In the genomic region with DNA sequence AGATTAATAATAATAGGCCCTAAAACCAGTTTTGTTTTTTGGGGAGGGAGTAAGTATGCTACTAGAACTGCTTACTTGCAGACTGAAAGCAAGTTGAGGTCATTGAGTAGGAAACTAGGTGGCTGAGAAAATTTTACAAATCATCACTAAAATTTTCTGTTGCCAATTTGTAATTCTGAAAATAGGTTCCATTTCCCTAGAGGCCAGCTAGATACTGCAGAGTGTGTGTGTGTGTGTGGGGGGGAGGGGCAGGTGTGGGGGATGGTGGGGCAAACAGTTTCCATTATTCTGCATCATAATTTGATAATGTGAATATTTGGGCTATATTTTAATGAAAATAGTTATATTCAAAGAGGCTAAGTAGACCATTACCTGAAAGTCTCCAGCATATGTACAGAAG, we compare ENCODE assay signal across 17 mouse cellular contexts.
A peak's percentile ranks its signal among the peaks of the same experiment; 100 is the strongest.
DNase-seq lines count a peak whose midpoint lies in the region; ATAC-seq and TF ChIP-seq lines count a peak whose summit lies in the region.
"Had no signal": no experiment of that assay in that cellular context is flagged by ENCODE, and none has a peak within 500 bp of the region (broad histone marks: within the 10 kb centered on the region; RNA-seq: fewer than 3 reads in every experiment).

No protein-coding gene starts in this region.

- ATAC-seq in hindbrain, postnatal 0 days: no peak
- peak; percentile 36; the same call in 1 of the 2 replicates for ATAC-seq in midbrain, embryonic 11.5 days (ENCODE audit: low FRiP score)
- no peak for ATAC-seq in midbrain, embryonic 15.5 days (replicated peaks)
- ATAC-seq: inflammation-experienced regulatory T-cells, adult 6 months had no signal

- no peak overlapping the region for H3K4me2 ChIP-seq in hindbrain, postnatal 0 days (ENCODE audit: low read depth, low read length)
- no peak overlapping the region for H3K4me2 ChIP-seq in midbrain, embryonic 11.5 days
- no peak overlapping the region for H3K4me2 ChIP-seq in midbrain, embryonic 15.5 days
- H3K4me2 ChIP-seq: embryonic facial prominence, embryonic 15.5 days; heart, embryonic 12.5 days; hindbrain, embryonic 14.5 days had no signal

- peaks cover 29% of the 10 kb centered on the region for H3K4me1 ChIP-seq in hindbrain, embryonic 10.5 days (replicated peaks)
- 0 out of 2 replicates have a peak, but pooled peaks cover 3% of the 10 kb centered on the region for H3K4me1 ChIP-seq in hindbrain, postnatal 0 days (ENCODE audit: insufficient read depth, low read length)
- H3K4me1 ChIP-seq in midbrain, embryonic 11.5 days (ENCODE audit: control insufficient read depth, insufficient read depth, low read length): peaks cover 11% of the 10 kb centered on the region; the same call in 1 of the 2 replicates
- peaks cover 4% of the 10 kb centered on the region for H3K4me1 ChIP-seq in midbrain, embryonic 15.5 days
- H3K4me1 ChIP-seq: embryonic facial prominence, embryonic 15.5 days; heart, embryonic 12.5 days had no signal

- TF ChIP-seq POLR2A in brain, embryonic 14.5 days (IDR thresholded peaks at IDR 0.05; ENCODE audit: borderline replicate concordance, extremely low read depth, insufficient read depth, insufficient read length, poor library complexity, severe bottlenecking): no peak

- H3K9me3 ChIP-seq in hindbrain, embryonic 10.5 days: no peaks in the 10 kb centered on the region
- no peaks in the 10 kb centered on the region for H3K9me3 ChIP-seq in hindbrain, postnatal 0 days (ENCODE audit: low read length)
- no peaks in the 10 kb centered on the region for H3K9me3 ChIP-seq in midbrain, embryonic 11.5 days (ENCODE audit: control insufficient read depth, low read length)
- H3K9me3 ChIP-seq in midbrain, embryonic 15.5 days: no peaks in the 10 kb centered on the region
- H3K9me3 ChIP-seq: embryonic facial prominence, embryonic 15.5 days; heart, embryonic 12.5 days had no signal

- no peaks in the 10 kb centered on the region for H3K27me3 ChIP-seq in hindbrain, embryonic 10.5 days (ENCODE audit: insufficient read depth, poor library complexity, severe bottlenecking)
- no peaks in the 10 kb centered on the region for H3K27me3 ChIP-seq in hindbrain, postnatal 0 days (ENCODE audit: insufficient read depth, low read length)
- H3K27me3 ChIP-seq in midbrain, embryonic 11.5 days (ENCODE audit: control insufficient read depth, insufficient read depth, low read length): no peaks in the 10 kb centered on the region
- H3K27me3 ChIP-seq in midbrain, embryonic 15.5 days (replicated peaks): no peaks in the 10 kb centered on the region
- H3K27me3 ChIP-seq: embryonic facial prominence, embryonic 15.5 days; heart, embryonic 12.5 days had no signal

- no peak overlapping the region for H3K4me3 ChIP-seq in hindbrain, embryonic 10.5 days
- no peak overlapping the region for H3K4me3 ChIP-seq in hindbrain, postnatal 0 days (ENCODE audit: low read length)
- no peak overlapping the region for H3K4me3 ChIP-seq in midbrain, embryonic 11.5 days (ENCODE audit: low read depth, low read length)
- H3K4me3 ChIP-seq in midbrain, embryonic 15.5 days: no peak overlapping the region
- H3K4me3 ChIP-seq: embryonic facial prominence, embryonic 15.5 days; erythroblast, embryonic 14.5 days; gastrocnemius, adult 2 months; heart, embryonic 12.5 days had no signal

- TF ChIP-seq CTCF in hindbrain, postnatal 0 days (IDR thresholded peaks at IDR 0.05; ENCODE audit: low read depth): no peak
- no peak for TF ChIP-seq CTCF in brain, embryonic 14.5 days (IDR thresholded peaks at IDR 0.05; ENCODE audit: borderline replicate concordance, extremely low read depth, insufficient read depth, insufficient read length)

- DNase-seq in hindbrain, embryonic 10.5 days (ENCODE audit: low spot score): no peak
- DNase-seq in hindbrain, postnatal 0 days (ENCODE audit: low spot score): no peak
- peak; percentile 85 for DNase-seq in midbrain, embryonic 11.5 days (ENCODE audit: low spot score, missing footprints)
- peak; percentile 2 for DNase-seq in brain, embryonic 14.5 days (ENCODE audit: low read depth)
- no peak for DNase-seq in right cerebral cortex, adult 2 months (ENCODE audit: low spot score in 2 of 2)
- DNase-seq: adrenal gland, adult 2 months; adrenal gland, postnatal 25 days; cerebellum, adult 2 months; cerebellum, postnatal 10 days; gastrocnemius, adult 2 months; gastrocnemius, postnatal 25 days had no signal

- H3K27ac ChIP-seq in hindbrain, embryonic 10.5 days: peak overlapping the region; percentile 31
- H3K27ac ChIP-seq in hindbrain, postnatal 0 days: no peak overlapping the region
- 0 out of 2 replicates have a peak overlapping the region, but pooled peaks have one; percentile 9 for H3K27ac ChIP-seq in midbrain, embryonic 11.5 days (ENCODE audit: low read depth, low read length)
- H3K27ac ChIP-seq in midbrain, embryonic 15.5 days: no peak overlapping the region
- H3K27ac ChIP-seq: embryonic facial prominence, embryonic 15.5 days; gastrocnemius, adult 2 months had no signal

- H3K36me3 ChIP-seq in hindbrain, embryonic 10.5 days: no peaks in the 10 kb centered on the region
- H3K36me3 ChIP-seq in hindbrain, postnatal 0 days (ENCODE audit: insufficient read depth, low read length): no peaks in the 10 kb centered on the region
- no peaks in the 10 kb centered on the region for H3K36me3 ChIP-seq in midbrain, embryonic 11.5 days (ENCODE audit: control insufficient read depth, insufficient read depth, low read length)
- H3K36me3 ChIP-seq in midbrain, embryonic 15.5 days (replicated peaks): no peaks in the 10 kb centered on the region
- H3K36me3 ChIP-seq: embryonic facial prominence, embryonic 15.5 days; heart, embryonic 12.5 days had no signal

- H3K9ac ChIP-seq in hindbrain, postnatal 0 days (replicated peaks; ENCODE audit: low read length): no peak overlapping the region
- H3K9ac ChIP-seq in midbrain, embryonic 11.5 days (ENCODE audit: low read length): no peak overlapping the region
- no peak overlapping the region for H3K9ac ChIP-seq in midbrain, embryonic 15.5 days
- H3K9ac ChIP-seq: embryonic facial prominence, embryonic 15.5 days; heart, embryonic 12.5 days had no signal

Comparison
In these comparisons a context has a peak if more than half of its experiments do, and no peak if none do; other contexts are left out.
1. H3K27ac ChIP-seq: peak in hindbrain, embryonic 10.5 days (single experiment) and midbrain, embryonic 11.5 days (single experiment); none in hindbrain, postnatal 0 days (single experiment) and midbrain, embryonic 15.5 days (single experiment).
2. DNase-seq: peak in midbrain, embryonic 11.5 days (single experiment) and brain, embryonic 14.5 days (single experiment); none in hindbrain, embryonic 10.5 days (single experiment), hindbrain, postnatal 0 days (single experiment) and right cerebral cortex, adult 2 months (0 of 2).